ENCODE assay signal across 18 mouse cellular contexts in genomic region chr8:35143684-35144083, GRCm38 (mm10).
DNase-seq lines count a peak whose midpoint lies in the region; ATAC-seq and TF ChIP-seq lines count a peak whose summit lies in the region.
"Had no signal": no experiment of that assay in that cellular context is flagged by ENCODE, and none has a peak within 500 bp of the region (broad histone marks: within the 10 kb centered on the region; RNA-seq: fewer than 3 reads in every experiment).

No protein-coding gene starts in this region.

- no peaks in the 10 kb centered on the region for H3K27me3 ChIP-seq in kidney, embryonic 15.5 days
- no peaks in the 10 kb centered on the region for H3K27me3 ChIP-seq in kidney, adult 2 months (replicated peaks; ENCODE audit: control insufficient read depth, insufficient read depth, low read length)
- no peaks in the 10 kb centered on the region for H3K27me3 ChIP-seq in heart, embryonic 10.5 days (ENCODE audit: insufficient read depth, poor library complexity, severe bottlenecking)
- no peaks in the 10 kb centered on the region for H3K27me3 ChIP-seq in heart, embryonic 12.5 days (replicated peaks)
- no peaks in the 10 kb centered on the region for H3K27me3 ChIP-seq in heart, embryonic 16.5 days (ENCODE audit: control insufficient read depth, insufficient read depth, low read length)
- no peaks in the 10 kb centered on the region for H3K27me3 ChIP-seq in forebrain, postnatal 0 days (ENCODE audit: insufficient read depth, low read length)
- H3K27me3 ChIP-seq: embryonic facial prominence, embryonic 13.5 days; forebrain, embryonic 12.5 days; hindbrain, embryonic 13.5 days had no signal

- no peaks in the 10 kb centered on the region for H3K36me3 ChIP-seq in kidney, embryonic 15.5 days
- no peaks in the 10 kb centered on the region for H3K36me3 ChIP-seq in kidney, adult 2 months (ENCODE audit: control insufficient read depth, insufficient read depth, low read length)
- H3K36me3 ChIP-seq in heart, embryonic 10.5 days: no peaks in the 10 kb centered on the region; the same call in 1 of the 2 replicates
- H3K36me3 ChIP-seq in heart, embryonic 12.5 days: no peaks in the 10 kb centered on the region
- H3K36me3 ChIP-seq in heart, embryonic 16.5 days (ENCODE audit: control insufficient read depth, insufficient read depth): no peaks in the 10 kb centered on the region
- H3K36me3 ChIP-seq in forebrain, postnatal 0 days (ENCODE audit: insufficient read depth): no peaks in the 10 kb centered on the region
- H3K36me3 ChIP-seq: embryonic facial prominence, embryonic 13.5 days; forebrain, embryonic 12.5 days; hindbrain, embryonic 13.5 days had no signal

- H3K9ac ChIP-seq in kidney, embryonic 15.5 days: no peak overlapping the region
- no peak overlapping the region for H3K9ac ChIP-seq in heart, embryonic 12.5 days
- H3K9ac ChIP-seq in heart, embryonic 16.5 days (ENCODE audit: low read length): peak overlapping the region; percentile 54
- H3K9ac ChIP-seq in forebrain, postnatal 0 days: no peak overlapping the region
- H3K9ac ChIP-seq: embryonic facial prominence, embryonic 13.5 days; forebrain, embryonic 12.5 days; hindbrain, embryonic 13.5 days had no signal

- ATAC-seq in kidney, embryonic 15.5 days (replicated peaks; ENCODE audit: low FRiP score): no peak
- ATAC-seq in heart, embryonic 12.5 days (ENCODE audit: insufficient number of reproducible peaks, low FRiP score): no peak
- peak; percentile 69; the same call in 1 of the 2 replicates for ATAC-seq in heart, embryonic 16.5 days (replicated peaks; ENCODE audit: extremely low read depth, insufficient read depth, low FRiP score)
- ATAC-seq in forebrain, postnatal 0 days: no peak
- ATAC-seq: forebrain, embryonic 16.5 days; hindbrain, postnatal 0 days had no signal

- peaks cover 21% of the 10 kb centered on the region for H3K4me1 ChIP-seq in kidney, embryonic 15.5 days
- no peaks in the 10 kb centered on the region for H3K4me1 ChIP-seq in kidney, adult 2 months (ENCODE audit: control insufficient read depth, insufficient read depth, low read length)
- H3K4me1 ChIP-seq in heart, embryonic 10.5 days: peaks cover 26% of the 10 kb centered on the region
- peaks cover 24% of the 10 kb centered on the region for H3K4me1 ChIP-seq in heart, embryonic 12.5 days (replicated peaks)
- H3K4me1 ChIP-seq in heart, embryonic 16.5 days (ENCODE audit: control insufficient read depth, insufficient read depth, low read length): peaks cover 28% of the 10 kb centered on the region
- no peaks in the 10 kb centered on the region for H3K4me1 ChIP-seq in forebrain, postnatal 0 days (ENCODE audit: insufficient read depth)
- H3K4me1 ChIP-seq: forebrain, embryonic 12.5 days; hindbrain, embryonic 13.5 days had no signal

- no peaks in the 10 kb centered on the region for H3K9me3 ChIP-seq in kidney, embryonic 15.5 days (replicated peaks)
- no peaks in the 10 kb centered on the region for H3K9me3 ChIP-seq in heart, embryonic 10.5 days
- no peaks in the 10 kb centered on the region; the same call in 1 of the 2 replicates for H3K9me3 ChIP-seq in heart, embryonic 12.5 days (replicated peaks)
- H3K9me3 ChIP-seq in heart, embryonic 16.5 days (replicated peaks; ENCODE audit: control insufficient read depth, low read length): peaks cover 3% of the 10 kb centered on the region; the same call in 1 of the 2 replicates
- H3K9me3 ChIP-seq in forebrain, postnatal 0 days (ENCODE audit: low read length): no peaks in the 10 kb centered on the region
- H3K9me3 ChIP-seq: embryonic facial prominence, embryonic 13.5 days; forebrain, embryonic 12.5 days; hindbrain, embryonic 13.5 days had no signal

- no peak overlapping the region for H3K4me3 ChIP-seq in kidney, embryonic 15.5 days (replicated peaks)
- H3K4me3 ChIP-seq in kidney, adult 2 months (ENCODE audit: insufficient read depth, low read depth, low read length): no peak overlapping the region
- peak overlapping the region; percentile 9; the same call in 1 of the 2 replicates for H3K4me3 ChIP-seq in heart, embryonic 10.5 days
- no peak overlapping the region for H3K4me3 ChIP-seq in heart, embryonic 12.5 days
- peak overlapping the region; percentile 16 for H3K4me3 ChIP-seq in heart, embryonic 16.5 days (ENCODE audit: low read length)
- no peak overlapping the region for H3K4me3 ChIP-seq in forebrain, postnatal 0 days (ENCODE audit: low read depth, low read length)
- H3K4me3 ChIP-seq: embryonic facial prominence, embryonic 13.5 days; forebrain, embryonic 12.5 days; hindbrain, embryonic 13.5 days had no signal

- DNase-seq in kidney, adult 2 months: no peak
- no peak for DNase-seq in heart, embryonic 10.5 days (ENCODE audit: low spot score)
- DNase-seq in yolk sac, embryonic 10.5 days (ENCODE audit: low spot score): no peak
- no peak for DNase-seq in forebrain, postnatal 0 days
- no peak for DNase-seq in left cerebral cortex, postnatal 36 days (ENCODE audit: low spot score in 2 of 2)
- DNase-seq: adrenal gland, postnatal 25 days; cerebellum, adult 18-20 months; cerebellum, adult 9-11 months; cerebellum, postnatal 36 days; gastrocnemius, postnatal 14 days had no signal

- WGBS in kidney, embryonic 15.5 days: 47% methylated on average over 7 of the region's 7 CpGs
- 43% methylated on average over 7 of the region's 7 CpGs for WGBS in kidney, adult 2 months
- WGBS in heart, embryonic 10.5 days: 27% methylated on average over 7 of the region's 7 CpGs
- 26% methylated on average over 7 of the region's 7 CpGs for WGBS in heart, embryonic 12.5 days
- 31% methylated on average over 7 of the region's 7 CpGs for WGBS in heart, embryonic 16.5 days
- 71% methylated on average over 7 of the region's 7 CpGs for WGBS in forebrain, postnatal 0 days

- H3K27ac ChIP-seq in kidney, embryonic 15.5 days: peak overlapping the region; percentile 41; the same call in 1 of the 2 replicates
- no peak overlapping the region for H3K27ac ChIP-seq in kidney, adult 2 months (ENCODE audit: insufficient read depth, low read depth, low read length)
- H3K27ac ChIP-seq in heart, embryonic 10.5 days: peak overlapping the region; percentile 83
- H3K27ac ChIP-seq in heart, embryonic 12.5 days (ENCODE audit: poor library complexity, severe bottlenecking): peak overlapping the region; percentile 60; the same call in 1 of the 2 replicates
- peak overlapping the region; percentile 89 for H3K27ac ChIP-seq in heart, embryonic 16.5 days (ENCODE audit: low read length)
- no peak overlapping the region for H3K27ac ChIP-seq in forebrain, postnatal 0 days (ENCODE audit: low read depth, low read length)
- H3K27ac ChIP-seq: embryonic facial prominence, embryonic 13.5 days; forebrain, embryonic 12.5 days; hindbrain, embryonic 13.5 days; hindbrain, postnatal 0 days had no signal

- intact Hi-C loops in left cerebral cortex, postnatal 36 days (cut with DNase I): no loop called here

- no peak for TF ChIP-seq POLR2A in kidney, adult 2 months (IDR thresholded peaks at IDR 0.05; ENCODE audit: low read depth, low read length)

- TF ChIP-seq CTCF in kidney, adult 2 months (conservative IDR thresholded peaks at IDR 0.05; ENCODE audit: insufficient read depth, insufficient read length, low read depth, low read length): no peak
- TF ChIP-seq CTCF in forebrain, postnatal 0 days (IDR thresholded peaks at IDR 0.05; ENCODE audit: low read depth): no peak

- H3K4me2 ChIP-seq in kidney, embryonic 15.5 days: no peak overlapping the region
- peak overlapping the region; percentile 26 for H3K4me2 ChIP-seq in heart, embryonic 12.5 days
- peak overlapping the region; percentile 49 for H3K4me2 ChIP-seq in heart, embryonic 16.5 days (ENCODE audit: low read depth, low read length)
- H3K4me2 ChIP-seq in forebrain, postnatal 0 days (ENCODE audit: low read depth): no peak overlapping the region
- H3K4me2 ChIP-seq: embryonic facial prominence, embryonic 13.5 days; forebrain, embryonic 12.5 days; hindbrain, embryonic 13.5 days had no signal

Comparison
In these comparisons a context has a peak if more than half of its experiments do, and no peak if none do; other contexts are left out.
1. H3K27ac ChIP-seq: peak in kidney, embryonic 15.5 days (single experiment), heart, embryonic 10.5 days (single experiment), heart, embryonic 12.5 days (single experiment) and heart, embryonic 16.5 days (single experiment); none in kidney, adult 2 months (single experiment) and forebrain, postnatal 0 days (single experiment).
2. H3K4me3 ChIP-seq: peak in heart, embryonic 10.5 days (single experiment) and heart, embryonic 16.5 days (single experiment); none in kidney, embryonic 15.5 days (single experiment), kidney, adult 2 months (single experiment), heart, embryonic 12.5 days (single experiment) and forebrain, postnatal 0 days (single experiment).
3. H3K4me2 ChIP-seq: peak in heart, embryonic 12.5 days (single experiment) and heart, embryonic 16.5 days (single experiment); none in kidney, embryonic 15.5 days (single experiment) and forebrain, postnatal 0 days (single experiment).